Mouse (Mus musculus) limb, embryonic 14.5 days (tissue): ENCODE data around the gene Myl4. TPM values are rescaled to one million over a fixed set of nuclear protein-coding genes. Genes with fewer than 3 reads are reported as not detected.
A peak's percentile ranks its signal among the peaks of the same experiment; 100 is the strongest.

Experiments used
- ATAC-seq: fragments of 200-750 bp; cut with Nextera tagmentation; 2 replicates; pipeline ENCODE4 v1.8.0; 2017; ENCODE audit warnings: low read depth, moderate number of reproducible peaks, moderate TSS enrichment; ENCODE audit not compliant: low FRiP score
- DNase-seq: peaks from one replicate; pipeline ENCODE4 v3.0.0-alpha.2; 2015; ENCODE audit warnings: low spot score
- H3K27ac ChIP-seq: fragments of 300-500 bp; sonication (generic); replicated peaks from 2 replicates; pipeline ENCODE4 v1.5.1; 2014; ENCODE audit warnings: low read depth, mild to moderate bottlenecking, low read length, moderate library complexity, mixed read lengths
- H3K27me3 ChIP-seq: fragments of 300-500 bp; sonication (generic); 2 replicates; pipeline ENCODE4 v1.6.1; 2014; ENCODE audit warnings: low read length, mixed read lengths; ENCODE audit not compliant: control insufficient read depth, insufficient read depth
- H3K36me3 ChIP-seq: fragments of 300-500 bp; sonication (generic); 2 replicates; pipeline ENCODE4 v1.6.1; 2014; ENCODE audit warnings: mild to moderate bottlenecking, low read length, moderate library complexity, mixed read lengths; ENCODE audit not compliant: control insufficient read depth, insufficient read depth
- H3K4me1 ChIP-seq: fragments of 300-500 bp; sonication (generic); 2 replicates; pipeline ENCODE4 v1.6.1; 2014; ENCODE audit warnings: antibody characterized with exemption, low read length, mixed read lengths; ENCODE audit not compliant: control insufficient read depth, insufficient read depth
- H3K4me2 ChIP-seq: fragments of 300-500 bp; sonication (generic); replicated peaks from 2 replicates; pipeline ENCODE4 v1.6.1; 2014; ENCODE audit warnings: low read depth, mild to moderate bottlenecking, low read length, moderate library complexity; ENCODE audit not compliant: severe bottlenecking
- H3K4me3 ChIP-seq: fragments of 300-500 bp; sonication (generic); replicated peaks from 2 replicates; pipeline ENCODE4 v1.5.1; 2014; ENCODE audit warnings: low read length
- H3K9ac ChIP-seq: fragments of 300-500 bp; sonication (generic); 2 replicates; pipeline ENCODE4 v1.6.1; 2014; ENCODE audit warnings: mild to moderate bottlenecking, low read depth, low read length, moderate library complexity; ENCODE audit not compliant: severe bottlenecking
- H3K9me3 ChIP-seq: fragments of 300-500 bp; sonication (generic); 2 replicates; pipeline ENCODE4 v1.6.1; 2016; ENCODE audit warnings: low read length; ENCODE audit not compliant: control insufficient read depth
- POLR2A ChIP-seq: fragments of 200-500 bp; IDR thresholded peaks from 2 replicates; pipeline ENCODE4 v1.8.0; 2012; ENCODE audit warnings: inconsistent platforms, mild to moderate bottlenecking, moderate library complexity, borderline replicate concordance; ENCODE audit not compliant: insufficient read depth, insufficient read length; ENCODE audit errors: extremely low read depth
- WGBS: fragments of 180-500 bp; shearing (Covaris S2); extraction: QIAGEN DNeasy Blood & Tissue Kit; methylation state at CpG from one replicate; pipeline ENCODE4 v1.1.7; 2014; 5-methylcytosine and 5-hydroxymethylcytosine counted together
- polyA plus RNA-seq, 2 experiments: library from polyadenylated mRNA; depleted of rRNA in 1 of 2; stranded (reverse) in 1 of 2; unstranded in 1 of 2; fragments of >200 nt; fragmentation: Nextera tagmentation in 1 of 2; extraction: Ambion mirVana in 1 of 2; gene quantifications; 2 replicates each; pipeline versions ENCODE4 v1.2.1 to v1.2.3; 2012 to 2014

Gene Myl4
- polyA plus RNA-seq, 2 experiments = 218 to 305 TPM

GRCm38 (mm10) chr11:104619084-104620022, 68.9 kb downstream of the Myl4 start:
- H3K9ac ChIP-seq = no peak overlapping the region
- no peak overlapping the region for H3K27ac ChIP-seq
- H3K4me1 ChIP-seq = no peaks in the 10 kb centered on the region
- H3K4me2 ChIP-seq = no peak overlapping the region
- 67% methylated on average over 13 of the region's 13 CpGs for WGBS
- no peak for ATAC-seq
- no peak for DNase-seq
- no peaks in the 10 kb centered on the region for H3K9me3 ChIP-seq
- TF ChIP-seq POLR2A = no peak
- no peak overlapping the region for H3K4me3 ChIP-seq
- no peaks in the 10 kb centered on the region for H3K27me3 ChIP-seq
- no peaks in the 10 kb centered on the region for H3K36me3 ChIP-seq

DNA sequence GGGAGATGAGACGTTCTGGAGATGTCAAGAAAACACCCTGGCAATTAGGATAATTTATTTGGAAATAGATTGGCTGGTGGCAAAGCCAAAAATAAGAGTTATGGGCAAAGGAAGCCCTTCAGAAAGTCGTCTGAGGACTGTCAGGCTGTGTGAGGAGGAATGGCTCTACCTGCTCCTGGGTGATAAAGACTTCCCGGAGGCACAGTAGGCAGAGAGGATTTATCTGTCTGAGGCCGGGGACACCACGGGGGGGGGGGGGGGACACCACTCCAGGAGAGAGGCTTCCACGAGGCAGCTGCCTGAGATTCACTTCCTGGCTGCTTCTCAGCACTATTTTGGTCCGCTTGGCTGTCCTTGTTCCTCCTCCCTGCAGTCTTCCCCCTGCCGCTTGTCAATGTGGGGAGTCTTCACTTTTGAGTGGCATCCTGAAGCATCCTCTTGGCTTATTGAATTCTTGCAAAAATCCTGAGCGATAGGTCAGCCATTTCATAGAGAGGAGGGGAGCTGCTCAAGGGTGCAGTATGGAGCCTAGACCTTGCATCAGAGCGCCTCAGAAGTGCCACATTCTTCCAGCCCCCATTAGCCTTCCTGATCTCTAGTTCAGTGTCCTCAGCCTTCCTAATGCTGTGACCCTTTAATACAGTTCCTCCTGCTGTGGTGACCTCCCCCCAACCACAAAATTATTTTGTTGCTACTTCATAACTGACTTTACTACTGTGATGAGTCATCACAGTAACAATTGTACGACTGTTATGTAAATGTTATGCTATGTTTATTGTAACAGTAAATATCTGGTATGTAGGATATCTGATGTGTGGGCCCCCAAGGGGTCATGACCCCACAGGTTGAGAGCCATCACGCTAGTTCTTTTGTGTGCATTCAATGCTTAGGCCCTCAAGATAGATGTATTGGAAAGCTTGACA, 71.8 kb downstream of the Myl4 start:
- DNase-seq = no peak
- 51% methylated on average over 12 of the region's 12 CpGs for WGBS

DNA sequence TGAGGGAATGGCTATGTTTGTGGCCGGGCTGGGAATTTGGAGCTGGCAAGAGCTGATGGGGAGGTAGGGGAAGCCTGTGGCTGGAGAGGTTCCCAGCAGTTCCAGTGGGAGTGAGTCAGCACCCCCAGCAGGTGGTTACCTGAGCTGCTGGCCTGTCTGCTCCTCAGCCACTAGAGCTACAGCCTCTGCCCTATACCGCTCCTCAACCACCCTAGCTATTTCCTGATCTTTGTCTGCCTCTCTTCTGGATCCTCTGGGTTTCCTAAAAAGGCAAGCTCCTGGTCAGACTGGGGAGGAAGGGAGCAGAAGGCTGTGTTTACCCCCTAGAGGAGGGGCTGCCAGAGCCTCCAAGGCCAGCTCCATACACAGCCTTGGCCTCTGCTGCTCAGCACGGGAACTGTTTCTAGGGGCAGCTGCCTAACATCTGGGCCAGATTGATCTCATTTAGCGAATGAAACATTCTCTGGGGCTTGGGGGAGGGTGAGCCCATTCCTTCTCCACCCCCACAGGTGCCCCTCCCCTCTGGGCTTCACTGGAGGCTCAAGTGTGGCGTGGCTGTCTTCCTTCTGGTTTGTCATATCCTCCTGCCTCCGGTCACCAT, 74.4 kb downstream of the Myl4 start:
- Histone ChIP-seq H3K4me2 (no peak overlapping the region), H3K27me3 (no peaks in the 10 kb centered on the region), H3K4me1 (peaks cover 15% of the 10 kb centered on the region), H3K27ac (peak overlapping the region; percentile 41), H3K9me3 (no peaks in the 10 kb centered on the region), H3K9ac (no peak overlapping the region), H3K36me3 (no peaks in the 10 kb centered on the region), H3K4me3 (no peak overlapping the region)
- DNase-seq = peak; percentile 52
- no peak for TF ChIP-seq POLR2A
- WGBS = 25% methylated on average over 6 of the region's 6 CpGs
- peak; percentile 58 for ATAC-seq

More for the DNA sequence above, 71.8 kb downstream of the Myl4 start:
- no peak for TF ChIP-seq POLR2A
- Histone ChIP-seq H3K9me3 (no peaks in the 10 kb centered on the region), H3K4me2 (no peak overlapping the region), H3K4me3 (no peak overlapping the region), H3K36me3 (no peaks in the 10 kb centered on the region), H3K9ac (no peak overlapping the region), H3K27ac (no peak overlapping the region), H3K4me1 (peaks cover 15% of the 10 kb centered on the region), H3K27me3 (no peaks in the 10 kb centered on the region)
- no peak for ATAC-seq

DNA sequence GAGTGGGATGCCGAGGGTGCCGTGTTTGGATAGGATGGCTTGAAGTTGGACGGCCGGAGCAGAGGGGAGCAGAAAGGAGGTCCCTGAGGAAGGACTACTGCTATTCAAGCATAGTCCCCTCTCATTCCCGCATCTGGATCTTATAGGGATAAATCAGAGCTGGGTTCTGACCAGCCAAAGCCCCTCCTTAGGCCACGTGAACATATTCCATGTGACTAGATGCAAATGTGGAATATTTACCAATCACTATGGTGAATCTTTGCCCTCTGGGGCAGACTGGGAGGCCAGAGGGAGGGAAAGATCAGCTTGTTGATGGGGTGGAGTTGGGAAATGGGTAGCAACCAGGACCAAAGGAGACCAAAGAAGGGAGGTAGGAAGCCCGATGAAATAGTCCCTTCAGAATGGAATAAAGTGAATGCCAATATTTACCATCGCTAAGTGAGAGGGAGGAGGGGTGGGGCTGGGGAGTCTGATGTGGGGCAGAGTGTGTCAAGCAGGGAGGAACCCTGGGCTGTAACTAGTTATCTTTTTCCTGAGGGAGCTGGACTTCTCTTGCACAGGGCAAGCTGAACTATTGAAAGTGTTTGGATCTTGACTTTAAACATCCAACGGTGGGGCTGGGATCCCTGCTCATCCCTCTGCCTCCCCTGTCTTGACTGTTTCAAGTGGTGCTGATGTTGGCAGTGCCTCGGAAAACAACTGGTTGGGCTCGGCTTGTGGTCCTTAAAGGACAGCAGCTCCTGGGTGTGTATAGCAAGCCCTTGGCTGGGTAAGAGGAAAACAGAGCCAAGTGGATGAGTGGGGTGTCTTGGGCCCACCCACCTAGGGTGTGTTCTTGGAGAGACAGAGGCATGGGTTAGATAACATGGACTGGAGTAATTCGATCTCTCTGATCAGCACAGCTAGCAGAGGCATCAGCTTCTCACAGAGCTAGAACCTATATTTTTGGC, 75.3 kb downstream of the Myl4 start:
- no peak overlapping the region for H3K4me2 ChIP-seq

More for the DNA sequence above, 75.3 kb downstream of the Myl4 start:
- Histone ChIP-seq H3K9ac (no peak overlapping the region), H3K4me3 (no peak overlapping the region), H3K27ac (0 out of 2 replicates have a peak overlapping the region, but pooled peaks have one; percentile 41), H3K36me3 (no peaks in the 10 kb centered on the region), H3K27me3 (no peaks in the 10 kb centered on the region), H3K9me3 (no peaks in the 10 kb centered on the region), H3K4me1 (peaks cover 15% of the 10 kb centered on the region)
- DNase-seq = peak; percentile 75
- TF ChIP-seq POLR2A = no peak
- WGBS = 26% methylated on average over 12 of the region's 12 CpGs
- no peak; the same call in 1 of the 2 replicates for ATAC-seq
